Mouse (Mus musculus) kidney, postnatal 10 days (tissue): ENCODE results near the gene Scaf11.

Experiments
- DNase-seq: peaks from one replicate; pipeline ENCODE4 v3.0.0; 2021; ENCODE audit warnings: mixed read lengths

The Scaf11 gene

GRCm38 (mm10) chr15:96395071-96395470 lies 65.6 kb downstream of the Scaf11 start:
- DNase-seq: no peak

- DNase-seq: no peak
These were observed 67.8 kb downstream of the Scaf11 start for GRCm38 (mm10) chr15:96392878-96393277.

GRCm38 (mm10) chr15:96388565-96388964 lies 72.1 kb downstream of the Scaf11 start:
- DNase-seq: no peak

GRCm38 (mm10) chr15:96382223-96382622 lies 78.4 kb downstream of the Scaf11 start:
- DNase-seq: no peak

GRCm38 (mm10) chr15:96377701-96378100 lies 82.9 kb downstream of the Scaf11 start:
- no peak for DNase-seq

DNA sequence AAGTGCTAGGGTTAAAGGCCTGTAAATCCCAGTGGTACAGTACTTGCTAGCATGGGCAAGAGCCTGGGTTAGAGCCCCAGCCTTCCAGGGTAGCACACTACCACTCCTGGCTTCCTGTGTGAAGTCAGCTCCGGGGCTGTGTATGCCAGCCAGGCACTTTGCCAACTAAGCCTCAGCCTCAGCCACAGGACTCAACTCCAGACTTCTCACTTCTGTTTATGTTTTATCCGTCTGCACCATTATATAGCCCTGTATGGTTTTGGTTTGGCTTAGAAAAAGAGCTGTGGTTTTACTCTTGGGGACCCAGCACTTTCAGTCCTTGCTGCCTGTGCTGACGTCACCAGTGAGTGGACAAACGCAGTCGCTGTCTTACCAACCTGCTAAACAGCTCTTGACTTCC lies 83.4 kb downstream of the Scaf11 start:
- DNase-seq: peak; percentile 30

GRCm38 (mm10) chr15:96376214-96376613 lies 84.4 kb downstream of the Scaf11 start:
- no peak for DNase-seq

- peak; percentile 32 for DNase-seq
These were observed 87.5 kb downstream of the Scaf11 start for GRCm38 (mm10) chr15:96373161-96373560.

DNA sequence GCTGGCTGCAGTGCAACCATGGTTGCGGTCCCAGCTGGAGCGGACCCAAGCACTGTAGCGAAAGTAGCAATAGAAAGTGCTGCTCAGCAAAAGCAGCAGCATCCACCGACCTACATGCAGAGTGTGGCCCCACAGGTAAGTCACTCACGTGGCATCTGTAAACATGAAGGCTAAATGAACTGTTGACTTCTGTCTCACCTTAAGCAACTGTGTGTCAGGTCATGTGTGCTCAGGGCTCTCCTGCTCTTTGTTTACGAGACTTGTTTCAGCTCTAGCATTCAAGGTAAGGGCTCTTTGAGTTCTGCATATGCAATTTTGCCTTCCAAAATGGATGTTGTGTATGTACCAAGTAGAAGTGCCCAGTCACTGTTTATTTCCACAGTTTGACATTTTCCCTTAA lies 88.0 kb downstream of the Scaf11 start:
- no peak for DNase-seq

- DNase-seq: no peak
These were observed 89.3 kb downstream of the Scaf11 start for GRCm38 (mm10) chr15:96371311-96371710.

DNA sequence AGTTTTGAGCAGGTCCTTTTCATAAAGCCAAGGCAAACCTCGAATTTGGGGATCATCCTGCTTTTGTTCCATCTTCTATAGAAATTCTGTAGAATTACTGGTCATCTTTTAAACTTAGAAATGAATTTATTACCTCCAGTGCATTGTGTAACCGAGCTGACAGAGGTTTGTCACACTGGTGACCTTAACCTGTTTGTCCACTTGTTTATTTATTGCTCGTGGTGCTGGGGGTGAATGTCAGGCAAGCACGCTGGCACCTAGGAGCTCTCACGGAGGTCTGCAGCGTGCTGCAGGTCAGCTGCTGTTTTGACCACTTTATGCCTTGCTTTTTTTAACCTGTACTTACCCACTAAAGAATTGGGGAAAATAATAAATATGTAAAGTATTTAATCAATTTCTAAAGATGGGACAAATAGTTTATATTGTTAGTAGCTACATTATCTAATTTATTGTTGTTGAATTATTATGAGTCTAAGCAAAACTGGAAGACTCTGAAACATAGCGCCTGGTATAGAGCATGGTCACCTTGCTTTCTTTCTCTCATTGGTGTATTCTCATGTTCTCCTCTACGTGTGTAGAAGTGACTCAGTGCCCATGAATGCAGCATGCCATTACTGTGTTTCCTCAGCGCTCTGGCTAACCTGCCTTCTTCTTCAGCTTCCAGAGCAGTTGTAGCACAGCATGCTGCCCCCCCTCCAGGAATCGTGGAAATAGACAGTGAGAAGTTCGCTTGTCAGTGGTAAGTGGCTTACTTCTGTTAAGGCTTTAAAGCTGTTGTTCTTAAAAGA lies 94.3 kb downstream of the Scaf11 start:
- DNase-seq: no peak

- DNase-seq: no peak
These were observed 95.3 kb downstream of the Scaf11 start for GRCm38 (mm10) chr15:96365351-96365750.
